Mouse (Mus musculus): ENCODE measurements at regions not wholly inside any gene's neighbourhood (a gene's known extent, or its start where the extent isn't known, plus 50 kb on each side); places are given as distances from the start of the nearest gene placed in this dataset.
"Not testable (repeated sequence)": the region's sequence is repeated elsewhere in the genome, so short reads cannot be mapped to it uniquely, and the experiment has no call there.

DNA sequence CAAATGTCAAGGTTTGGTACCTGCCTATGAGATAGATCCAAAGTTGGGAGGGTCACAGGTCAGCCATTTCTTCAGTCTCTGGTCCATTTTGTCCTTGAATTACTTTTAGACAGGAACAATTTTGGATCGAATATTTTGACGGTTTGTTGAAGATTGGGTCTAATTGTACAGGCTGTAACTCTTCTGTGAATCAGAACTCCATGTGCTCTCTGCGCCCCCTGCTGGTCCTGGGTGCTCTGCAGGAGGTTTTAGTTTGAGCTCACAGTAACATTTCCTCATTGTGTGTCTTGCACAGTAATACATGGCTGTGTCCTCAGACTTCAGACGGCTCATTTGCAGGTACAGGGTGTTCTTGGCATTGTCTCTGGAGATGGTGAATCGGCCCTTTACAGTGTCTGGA, 158.1 kb downstream of the Adam6a start:
- intact Hi-C loops (cut with DNase I): not testable (repeated sequence)

DNA sequence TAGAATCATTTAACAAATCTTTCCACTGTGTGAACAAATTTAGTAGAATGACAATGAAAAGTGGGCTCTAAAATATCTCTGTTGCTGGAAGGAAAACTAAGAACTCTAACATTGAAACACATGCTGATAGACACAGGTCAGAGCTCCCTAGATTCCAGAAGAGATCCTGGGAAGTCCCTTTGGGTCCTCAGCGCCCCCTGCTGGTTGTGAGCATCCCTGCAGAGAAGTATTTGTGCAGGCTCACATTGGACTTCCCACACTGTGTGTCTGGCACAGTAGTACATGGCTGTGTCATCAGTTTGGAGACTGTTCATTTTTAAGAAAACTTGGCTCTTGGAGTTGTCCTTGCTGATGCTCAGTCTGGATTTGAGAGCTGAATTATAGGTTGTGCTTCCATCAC, 172.7 kb downstream of the Adam6a start:
- intact Hi-C loops (cut with DNase I): loop anchor here (10.0 kb wide), 2 partner anchors 102 to 232 kb away; partner anchors contain the start of gene Adam6b

DNA sequence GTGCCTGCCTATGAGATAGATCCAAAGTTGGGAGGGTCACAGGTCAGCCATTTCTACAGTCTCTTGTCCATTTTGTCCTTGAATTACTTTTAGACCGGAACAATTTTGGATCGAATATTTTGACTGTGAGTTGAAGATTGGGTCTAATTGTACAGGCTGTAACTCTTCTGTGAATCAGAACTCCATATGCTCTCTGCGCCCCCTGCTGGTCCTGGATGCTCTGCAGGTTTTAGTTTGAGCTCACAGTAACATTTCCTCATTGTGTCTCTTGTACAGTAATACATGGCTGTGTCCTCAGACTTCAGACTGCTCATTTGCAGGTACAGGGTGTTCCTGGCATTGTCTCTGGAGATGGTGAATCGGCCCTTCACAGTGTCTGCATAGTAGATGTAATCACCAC, 192.1 kb downstream of the Adam6a start:
- intact Hi-C loops (cut with DNase I): no loop called here

DNA sequence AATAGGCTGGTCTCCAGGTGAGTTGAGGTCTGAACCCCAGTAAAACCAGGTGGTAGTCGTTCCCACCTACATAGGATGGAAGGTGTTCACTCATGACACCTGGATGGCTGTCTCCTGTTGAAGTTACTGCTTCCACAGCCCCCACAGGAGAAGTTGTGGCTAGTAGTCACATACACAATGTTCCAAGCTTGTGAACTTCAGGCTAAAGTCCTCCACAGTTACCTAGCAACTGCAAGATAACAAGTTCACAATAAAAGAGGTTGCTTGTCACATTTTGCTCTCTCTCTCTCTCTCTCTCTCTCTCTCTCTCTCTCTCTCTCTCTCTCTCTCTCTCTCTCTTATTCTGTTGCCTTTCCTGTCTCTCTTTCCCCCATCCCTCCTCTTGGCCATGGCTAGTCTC, 202.6 kb downstream of the Adam6a start:
- intact Hi-C loops (cut with DNase I): no loop called here

DNA sequence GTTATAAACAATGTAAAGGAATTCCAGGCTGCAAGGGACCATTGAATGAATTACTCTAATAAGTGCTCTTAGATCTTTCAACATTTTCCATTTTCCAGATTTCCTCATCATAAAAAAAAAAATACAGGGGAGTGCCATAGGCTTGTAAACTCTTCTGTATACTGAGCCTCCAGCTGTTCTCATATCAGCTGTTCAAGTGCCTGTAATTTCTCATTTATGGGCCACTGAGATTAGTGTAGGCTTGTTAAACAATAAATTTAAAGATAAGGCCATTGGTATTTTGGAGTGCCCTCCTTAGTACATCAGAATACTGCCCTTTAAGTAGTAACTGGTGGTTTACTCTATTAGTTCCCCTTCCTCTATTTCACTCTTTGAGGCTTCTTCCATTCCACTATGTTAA, 204.3 kb downstream of the Adam6a start:
- intact Hi-C loops (cut with DNase I): no loop called here

DNA sequence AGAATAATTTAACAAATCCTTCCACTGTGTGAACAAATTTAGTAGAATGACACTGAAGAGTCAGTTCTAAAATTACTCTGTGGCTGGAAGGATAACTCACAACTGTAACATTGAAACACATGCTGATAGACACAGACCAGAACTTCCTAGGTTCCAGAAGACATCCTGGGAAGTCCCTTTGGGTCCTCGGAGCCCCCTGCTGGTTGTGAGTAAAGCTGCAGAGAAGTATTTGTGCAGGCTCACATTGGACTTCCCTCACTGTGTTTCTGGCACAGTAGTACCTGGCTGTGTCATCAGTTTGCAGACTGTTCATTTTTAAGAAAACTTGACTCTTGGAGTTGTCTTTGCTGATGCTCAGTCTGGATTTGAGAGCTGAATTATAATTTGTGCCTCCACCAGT, 225.9 kb downstream of the Adam6a start:
- intact Hi-C loops (cut with DNase I): no loop called here

DNA sequence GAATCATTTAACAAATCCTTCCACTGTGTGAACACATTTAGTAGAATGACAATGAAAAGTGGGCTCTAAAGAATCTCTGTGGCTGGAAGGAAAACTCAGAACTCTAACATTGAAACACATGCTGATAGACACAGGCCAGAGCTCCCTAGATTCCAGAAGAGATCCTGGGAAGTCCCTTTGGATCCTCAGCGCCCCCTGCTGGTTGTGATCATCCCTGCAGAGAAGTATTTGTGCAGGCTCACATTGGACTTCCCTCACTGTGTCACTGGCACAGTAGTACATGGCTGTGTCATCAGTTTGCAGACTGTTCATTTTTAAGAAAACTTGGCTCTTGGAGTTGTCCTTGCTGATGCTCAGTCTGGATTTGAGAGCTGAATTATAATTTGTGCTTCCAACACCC, 252.2 kb downstream of the Adam6a start:
- intact Hi-C loops (cut with DNase I): not testable (repeated sequence)

DNA sequence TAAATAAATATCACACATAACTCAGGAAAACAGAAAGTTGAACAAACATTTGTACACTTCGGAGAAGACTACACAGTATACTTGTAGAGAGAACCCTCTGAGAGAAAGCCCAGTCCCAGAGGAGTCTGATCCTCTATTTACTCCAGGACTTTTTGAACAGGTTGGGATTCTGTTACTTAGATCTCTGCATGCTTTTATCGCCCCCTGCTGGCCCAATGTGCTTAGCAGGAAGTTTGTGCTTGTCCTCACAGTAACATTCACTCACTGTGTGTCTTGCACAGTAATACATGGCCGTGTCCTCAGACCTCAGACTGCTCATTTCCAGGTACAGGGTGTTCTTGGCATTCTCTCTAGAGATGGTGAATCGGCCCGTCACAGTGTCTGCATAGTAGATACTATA, 282.7 kb downstream of the Adam6a start:
- intact Hi-C loops (cut with DNase I): no loop called here

DNA sequence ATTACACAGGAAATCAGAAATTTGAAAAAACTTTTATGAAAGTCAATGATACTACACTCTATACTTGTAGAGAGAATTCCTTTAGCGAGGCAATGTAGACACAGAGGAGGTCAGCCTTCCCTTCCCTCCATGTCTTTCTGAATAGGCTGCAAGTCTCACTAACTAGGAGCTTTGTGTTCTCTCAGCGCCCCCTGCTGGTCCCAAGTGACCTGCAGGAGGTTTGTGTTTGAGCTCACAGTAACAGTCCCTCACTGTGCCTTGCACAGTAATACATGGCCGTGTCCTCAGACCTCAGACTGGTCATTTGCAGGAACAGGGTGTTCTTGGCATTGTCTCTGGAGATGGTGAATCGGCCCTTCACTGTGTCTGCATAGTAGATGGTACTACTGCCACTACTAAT, 315.2 kb downstream of the Adam6a start:
- intact Hi-C loops (cut with DNase I): no loop called here

DNA sequence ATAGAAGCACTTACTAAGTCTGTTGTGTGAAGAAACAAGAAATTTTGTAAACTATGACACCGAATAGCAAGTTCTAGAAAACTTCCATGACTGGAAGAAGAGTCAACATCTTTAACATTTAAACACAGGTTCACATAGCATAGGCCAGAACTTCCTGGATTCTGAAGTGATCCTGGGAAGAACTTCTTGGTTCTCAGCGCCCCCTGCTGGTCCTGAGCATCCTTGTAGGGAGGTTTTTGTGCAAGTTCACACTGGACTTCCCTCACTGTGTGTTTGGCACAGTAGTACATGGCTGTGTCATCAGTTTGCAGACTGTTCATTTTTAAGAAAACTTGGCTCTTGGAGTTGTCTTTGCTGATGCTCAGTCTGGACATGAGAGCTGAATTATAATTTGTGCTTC, 335.1 kb downstream of the Adam6a start:
- intact Hi-C loops (cut with DNase I): no loop called here

DNA sequence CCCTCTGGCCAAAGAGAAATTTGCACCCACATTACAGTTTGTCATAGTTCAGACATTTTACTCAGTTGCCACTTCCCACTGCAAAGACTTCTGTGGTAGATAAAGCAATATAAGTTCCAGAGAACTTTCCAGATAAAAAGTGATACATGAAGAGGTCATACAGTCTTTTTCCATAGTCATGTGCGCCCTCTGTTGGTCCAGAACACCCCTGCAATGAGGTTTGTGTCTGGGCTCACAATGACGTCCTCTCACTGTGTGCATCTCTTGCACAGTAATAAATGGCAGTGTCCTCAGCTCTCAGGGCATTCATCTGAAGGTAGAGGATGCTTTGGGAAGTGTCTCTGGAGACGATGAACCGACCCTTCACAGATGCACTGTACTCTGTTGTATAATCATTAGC, 352.4 kb downstream of the Adam6a start:
- intact Hi-C loops (cut with DNase I): no loop called here

DNA sequence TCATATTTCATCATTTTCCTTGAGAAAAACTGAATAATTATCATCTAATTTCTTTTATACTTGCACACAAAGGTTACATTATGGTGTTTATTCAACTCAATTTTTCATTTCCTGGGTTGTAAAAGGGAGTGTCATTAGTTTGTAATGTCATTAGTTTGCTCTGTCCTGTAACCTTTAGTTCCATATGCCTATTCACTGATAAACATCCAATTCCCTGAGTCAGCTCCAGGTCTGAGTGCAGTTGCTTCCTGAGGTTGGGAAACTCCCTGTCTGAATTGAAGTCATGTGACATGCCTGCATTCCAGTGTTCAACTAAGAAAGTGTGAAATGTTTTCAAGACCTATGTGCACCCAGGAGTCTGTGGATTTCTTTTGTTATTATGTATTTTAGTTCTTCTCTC, 362.8 kb downstream of the Adam6a start:
- intact Hi-C loops (cut with DNase I): no loop called here

DNA sequence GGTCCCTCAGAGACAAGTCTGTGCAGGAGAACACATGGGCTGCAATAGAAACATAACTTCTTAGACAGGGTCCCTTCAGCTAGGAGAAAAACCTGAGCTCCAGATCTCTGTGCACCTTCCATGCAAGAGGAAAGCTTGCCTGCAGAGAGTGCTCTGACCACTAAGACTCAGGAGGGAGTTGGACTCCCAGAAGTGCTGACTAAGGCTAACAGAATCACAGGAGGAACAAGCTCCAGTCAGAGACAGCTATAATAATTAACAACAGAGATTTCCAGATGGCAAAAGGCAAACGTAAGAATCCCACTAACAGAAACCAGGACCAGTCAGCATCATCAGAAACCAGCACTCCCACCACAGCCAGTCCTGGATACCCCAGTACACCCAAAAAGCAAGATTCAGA, 364.0 kb downstream of the Adam6a start:
- intact Hi-C loops (cut with DNase I): no loop called here

DNA sequence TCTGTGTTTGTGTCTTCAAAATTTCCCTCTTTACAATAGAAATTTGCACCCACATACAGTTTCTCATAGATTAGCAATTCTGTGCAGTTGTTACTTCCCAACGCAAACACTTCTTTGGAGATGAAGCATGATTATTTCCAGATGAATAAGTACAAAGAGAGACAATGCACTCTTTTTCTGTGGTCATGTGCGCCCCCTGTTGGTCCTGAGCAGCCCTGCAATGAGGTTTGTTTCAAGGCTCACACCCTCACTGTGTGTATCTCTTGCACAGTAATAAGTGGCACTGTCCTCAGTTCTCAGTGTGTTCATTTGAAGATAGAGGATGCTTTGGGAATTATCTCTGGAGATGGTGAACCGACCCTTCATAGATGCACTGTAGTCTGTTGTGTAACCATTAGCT, 368.1 kb downstream of the Adam6a start:
- intact Hi-C loops (cut with DNase I): no loop called here

DNA sequence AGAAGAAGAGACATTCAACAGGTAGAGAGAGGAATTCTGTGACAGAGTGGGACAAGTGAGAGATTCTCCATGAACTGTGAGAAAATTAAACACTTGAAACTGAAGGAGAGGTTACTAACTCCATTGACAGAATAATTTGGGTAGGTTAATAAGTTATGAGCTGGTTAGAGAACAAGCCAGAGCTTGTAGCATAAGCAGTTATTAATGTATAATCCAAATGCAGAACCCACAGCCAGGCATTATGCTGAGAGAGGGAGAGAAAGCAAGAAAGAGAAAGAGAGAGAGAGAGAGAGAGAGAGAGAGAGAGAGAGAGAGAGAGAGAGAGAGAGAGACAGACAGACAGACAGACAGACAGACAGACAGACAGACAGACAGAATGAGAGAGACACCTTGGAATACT, 397.0 kb downstream of the Adam6a start:
- intact Hi-C loops (cut with DNase I): loop anchor here (2.0 to 5.0 kb wide), 2 partner anchors 60 to 82 kb away; no protein-coding TSS in a partner anchor

DNA sequence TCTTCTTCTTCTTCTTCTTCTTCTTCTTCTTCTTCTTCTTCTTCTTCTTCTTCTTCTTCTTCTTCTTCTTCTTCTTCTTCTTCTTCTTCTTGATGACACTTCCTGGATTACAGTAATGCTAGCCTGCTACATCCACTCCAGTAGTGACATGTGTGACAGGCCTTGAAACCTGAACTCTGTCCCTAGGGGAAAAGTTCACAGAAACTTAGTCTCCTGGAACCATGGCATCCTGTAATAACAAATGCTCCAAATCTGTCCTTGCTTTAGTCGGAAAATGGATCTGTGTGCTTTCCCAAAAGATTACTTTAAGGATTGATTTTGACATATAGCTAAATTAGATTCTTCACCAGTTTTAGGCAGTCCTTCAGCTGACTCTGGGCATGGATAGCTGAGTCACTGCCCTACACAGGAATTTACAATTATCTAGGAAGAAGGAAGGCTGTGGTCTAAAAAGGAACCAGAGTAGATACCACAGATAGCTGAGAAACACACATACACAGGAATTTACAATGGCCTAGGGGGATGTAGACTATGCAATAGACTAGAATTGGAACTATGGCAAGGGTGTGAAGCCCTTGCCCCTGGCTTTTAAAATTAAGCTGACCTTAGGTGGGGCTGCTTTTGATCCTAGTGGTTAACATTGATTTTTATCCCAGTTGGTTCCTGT, 400.1 kb downstream of the Adam6a start:
- intact Hi-C loops (cut with DNase I): loop anchor here (5.0 kb wide), 1 partner anchor 79 kb away; no protein-coding TSS in a partner anchor

DNA sequence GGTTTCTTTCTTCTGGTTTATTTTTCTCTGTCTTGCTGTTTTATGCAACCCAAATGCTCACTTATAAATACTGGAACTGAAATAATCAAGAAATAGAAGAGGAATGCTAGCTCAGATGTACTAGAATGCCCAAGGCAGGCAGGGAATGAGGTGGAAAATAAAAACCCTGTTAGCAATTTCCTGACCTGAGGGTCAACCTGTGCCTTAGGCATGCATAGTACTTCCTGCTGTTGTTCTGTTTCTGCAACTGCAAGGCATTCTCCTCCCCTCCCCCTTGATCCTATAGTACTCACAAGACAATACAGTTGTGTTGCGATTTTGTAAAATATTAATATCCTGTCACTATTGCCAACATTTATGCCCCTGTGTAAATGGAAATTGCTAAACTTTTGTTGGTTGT, 402.1 kb downstream of the Adam6a start:
- intact Hi-C loops (cut with DNase I): not testable (repeated sequence)

DNA sequence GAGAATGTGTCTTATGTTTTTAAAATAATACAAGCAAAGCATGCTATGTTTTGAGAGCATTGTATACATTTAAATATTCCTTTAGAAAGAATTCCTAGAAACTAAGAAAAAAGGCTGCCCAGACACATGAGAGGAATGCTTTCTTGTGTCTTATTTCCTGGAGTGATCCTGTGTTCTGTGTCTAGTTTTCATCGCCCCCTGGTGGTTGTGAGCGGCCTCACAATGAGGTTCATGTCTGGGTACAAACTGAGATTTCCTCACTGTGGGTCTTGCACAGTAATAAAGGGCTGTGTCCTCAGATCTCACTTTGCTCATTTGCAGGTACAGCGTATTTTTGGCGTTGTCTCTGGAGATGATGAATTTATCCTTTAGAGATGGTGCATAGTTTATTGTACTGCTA, 404.3 kb downstream of the Adam6a start:
- intact Hi-C loops (cut with DNase I): not testable (repeated sequence)

DNA sequence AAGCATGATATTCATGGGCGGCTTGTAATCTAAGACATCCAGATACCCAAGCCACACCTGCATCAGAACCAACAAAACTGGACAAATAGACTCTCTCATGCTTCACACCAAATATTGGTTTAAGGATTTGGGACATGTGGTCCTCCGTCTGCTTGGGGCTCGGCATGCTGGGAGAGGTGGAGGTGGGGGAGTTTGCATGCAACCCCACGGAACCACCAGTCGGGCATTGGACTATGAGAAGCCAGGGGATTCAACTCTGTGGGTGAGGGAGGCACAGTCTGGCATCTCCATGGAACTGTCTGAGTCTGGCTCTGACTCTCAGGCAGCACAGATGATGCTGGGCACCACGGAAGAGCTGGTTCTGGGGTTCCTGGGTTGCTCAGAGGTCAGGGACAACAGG, 430.6 kb downstream of the Adam6a start:
- intact Hi-C loops (cut with DNase I): loop anchor here (1.0 kb wide), 1 partner anchor 65 kb away; no protein-coding TSS in a partner anchor

DNA sequence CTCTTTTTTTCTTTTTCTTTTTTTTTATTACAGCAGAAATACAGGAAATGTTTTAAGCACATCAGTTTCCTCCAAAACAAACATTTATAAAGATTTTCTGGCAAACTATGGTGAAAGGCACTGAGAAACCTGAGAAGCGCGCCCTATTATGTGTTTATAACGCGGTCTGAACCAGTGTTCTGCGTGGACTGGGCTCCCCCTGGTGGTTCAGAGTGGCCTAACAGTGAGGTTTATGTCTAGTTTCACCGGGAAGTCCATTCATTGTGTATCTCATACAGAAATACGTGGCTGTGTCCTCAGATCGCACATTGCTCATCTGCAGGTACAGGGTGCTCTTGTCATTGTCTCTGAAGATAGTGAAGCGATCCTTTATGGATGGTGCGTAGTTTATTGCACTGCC, 437.9 kb downstream of the Adam6a start:
- intact Hi-C loops (cut with DNase I): not testable (repeated sequence)

DNA sequence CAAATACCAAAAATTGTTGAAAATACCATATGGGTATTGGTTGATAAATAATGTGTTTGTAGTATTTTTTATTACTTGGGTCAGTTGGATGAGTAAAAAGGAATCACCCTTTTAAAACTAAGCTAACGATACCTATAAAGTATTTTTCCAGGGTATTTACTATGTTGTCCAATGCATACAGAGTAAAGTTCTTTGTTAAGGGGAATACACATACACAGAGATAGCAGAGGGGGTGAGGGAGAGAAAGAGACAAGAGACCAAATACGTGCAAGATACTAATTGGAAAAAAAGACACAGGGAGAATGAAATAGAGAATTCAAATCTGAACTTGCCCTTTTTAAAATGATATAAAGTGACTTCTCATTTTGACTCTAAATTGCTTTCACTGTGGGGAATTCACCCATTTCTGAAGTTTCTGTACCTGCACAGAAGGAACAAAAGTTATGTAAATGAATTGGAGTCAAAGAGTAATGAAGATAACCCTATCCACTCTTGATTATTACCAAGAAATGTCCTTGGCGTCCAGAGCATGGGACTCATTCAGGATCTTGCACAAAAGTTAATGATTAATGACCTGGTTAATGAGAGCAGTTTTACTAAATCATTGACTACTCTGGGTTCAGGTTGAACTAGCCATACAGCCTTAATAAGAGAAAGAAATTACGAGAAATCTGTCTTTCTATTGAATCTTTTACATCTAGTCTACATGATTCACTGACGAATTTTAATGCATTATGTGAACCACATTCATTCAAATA, 443.7 kb downstream of the Adam6a start:
- intact Hi-C loops (cut with DNase I): no loop called here

DNA sequence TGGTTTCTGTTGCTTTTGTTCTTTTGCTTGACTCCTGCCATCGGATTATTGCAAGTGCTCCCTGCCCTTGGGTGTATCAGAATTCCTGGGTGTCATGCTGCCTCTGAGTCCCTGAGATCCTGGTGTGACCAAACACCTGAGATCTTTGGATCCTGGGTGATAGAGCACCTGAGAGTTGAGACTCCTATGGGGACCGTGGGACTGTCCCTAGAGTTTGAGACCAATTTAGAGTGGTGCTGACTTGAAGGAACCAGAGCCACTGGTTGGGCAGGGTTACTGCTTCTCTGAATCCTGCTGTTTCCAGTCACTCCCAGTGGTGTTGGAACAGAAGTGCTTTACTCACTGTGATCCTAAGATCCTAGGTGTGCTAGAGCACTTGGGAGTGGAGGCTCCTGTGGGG, 448.7 kb downstream of the Adam6a start:
- intact Hi-C loops (cut with DNase I): no loop called here

DNA sequence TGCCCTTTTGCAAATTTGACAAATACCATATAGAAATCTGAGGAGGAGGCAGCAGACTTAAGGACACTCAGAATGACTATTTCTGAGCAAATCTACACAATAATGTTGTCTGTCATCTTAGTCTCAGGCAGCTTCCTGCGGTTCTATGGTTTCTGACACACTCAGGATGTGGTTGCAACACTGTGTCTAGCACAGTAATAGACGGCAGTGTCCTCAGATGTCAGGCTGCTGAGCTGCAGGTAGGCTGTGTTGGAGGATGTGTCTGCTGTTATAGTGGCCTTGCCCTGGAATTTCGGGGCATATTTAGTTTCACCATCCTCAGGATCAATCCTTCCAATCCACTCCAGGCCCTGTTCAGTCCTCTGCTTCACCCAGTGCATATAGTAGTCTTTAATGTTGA, 450.6 kb downstream of the Adam6a start:
- intact Hi-C loops (cut with DNase I): not testable (repeated sequence)

Data from adrenal gland (tissue).